Mouse (Mus musculus) forebrain, embryonic 13.5 days (tissue): ENCODE data around the gene Btbd35f21. TPM values are rescaled to one million over a fixed set of nuclear protein-coding genes. Genes with fewer than 3 reads are reported as not detected.
"Not testable (repeated sequence)": the region's sequence is repeated elsewhere in the genome, so short reads cannot be mapped to it uniquely, and the experiment has no call there.

Experiments used
- ATAC-seq: fragments of 200-750 bp; cut with Nextera tagmentation; 2 replicates; pipeline ENCODE4 v1.8.0; 2017
- H3K27ac ChIP-seq: fragments of 300-500 bp; sonication (generic); 2 replicates; pipeline ENCODE4 v1.5.1; 2015; ENCODE audit warnings: inconsistent platforms, mild to moderate bottlenecking, moderate library complexity
- H3K27me3 ChIP-seq: fragments of 300-500 bp; sonication (generic); 2 replicates; pipeline ENCODE4 v1.6.1; 2015; ENCODE audit warnings: mild to moderate bottlenecking, inconsistent platforms
- H3K36me3 ChIP-seq: fragments of 300-500 bp; sonication (generic); 2 replicates; pipeline ENCODE4 v1.6.1; 2015; ENCODE audit warnings: mild to moderate bottlenecking, inconsistent platforms; ENCODE audit not compliant: poor library complexity, severe bottlenecking
- H3K4me1 ChIP-seq: fragments of 300-500 bp; sonication (generic); 2 replicates; pipeline ENCODE4 v1.6.1; 2015; ENCODE audit warnings: inconsistent platforms
- H3K4me2 ChIP-seq: fragments of 300-500 bp; sonication (generic); 2 replicates; pipeline ENCODE4 v1.6.1; 2015; ENCODE audit warnings: inconsistent platforms, mild to moderate bottlenecking, moderate library complexity
- H3K4me3 ChIP-seq: fragments of 300-500 bp; sonication (generic); 2 replicates; pipeline ENCODE4 v1.5.1; 2015; ENCODE audit warnings: mild to moderate bottlenecking, inconsistent platforms
- H3K9ac ChIP-seq: fragments of 300-500 bp; sonication (generic); 2 replicates; pipeline ENCODE4 v1.6.1; 2015; ENCODE audit warnings: mild to moderate bottlenecking, inconsistent platforms
- H3K9me3 ChIP-seq: fragments of 300-500 bp; sonication (generic); replicated peaks from 2 replicates; pipeline ENCODE4 v1.6.1; 2016; ENCODE audit warnings: inconsistent platforms
- WGBS: fragments of 180-500 bp; shearing (Covaris S2); methylation state at CpG from one replicate; pipeline ENCODE4 v1.1.7; 2015; 5-methylcytosine and 5-hydroxymethylcytosine counted together
- polyA plus RNA-seq: library from polyadenylated mRNA; unstranded; fragments of >200 nt; fragmentation: Nextera tagmentation; extraction: Ambion mirVana; gene quantifications from 2 replicates; pipeline ENCODE4 v1.2.1, GENCODE M21; 2015

Btbd35f21 gene
- polyA plus RNA-seq, result not detected in 2 replicates

DNA sequence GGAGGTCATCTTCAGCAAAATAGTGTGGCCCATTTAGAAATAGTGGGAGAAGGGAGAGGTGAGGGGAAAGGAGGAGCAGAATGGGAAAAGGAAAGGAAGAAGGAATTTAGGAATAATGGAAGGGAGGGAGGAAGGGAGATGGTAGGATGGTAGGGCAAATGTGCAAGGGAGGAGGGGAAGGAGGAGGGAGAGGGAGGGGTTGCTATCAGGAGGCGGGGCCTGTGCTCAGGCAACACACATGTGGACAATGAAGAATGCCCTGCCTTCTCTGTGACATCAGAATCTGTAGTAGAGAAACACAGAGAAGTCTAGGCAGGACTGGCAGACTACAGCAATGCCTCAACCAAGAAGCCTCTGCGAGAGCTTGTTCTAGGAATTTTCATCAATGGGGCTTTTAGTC is at the start of gene Btbd35f21:
Gene Btbd35f21 (plus strand): TSS at position 301 of the 400 bp plus-strand sequence.
- not testable (repeated sequence) for H3K27ac ChIP-seq, H3K9ac ChIP-seq, H3K9me3 ChIP-seq, ATAC-seq, H3K4me3 ChIP-seq, H3K27me3 ChIP-seq, H3K36me3 ChIP-seq, H3K4me1 ChIP-seq, H3K4me2 ChIP-seq
- WGBS, result 83% methylated on average over 1 of the region's 2 CpGs

Other genes with a start within 250 kb of the Btbd35f21 start
- gene Btbd35f1, start 166.1 kb upstream of the Btbd35f21 start, polyA plus RNA-seq, result not detected in 2 replicates
- gene Gm5926, start 75.4 kb upstream of the Btbd35f21 start, polyA plus RNA-seq, result not detected in 2 replicates
- gene Btbd35f30, start 168.5 kb downstream of the Btbd35f21 start, polyA plus RNA-seq, result not detected in 2 replicates
- gene Gm21789, start 215.7 kb downstream of the Btbd35f21 start, polyA plus RNA-seq, result not detected in 2 replicates
- not detected in 2 replicates for gene Btbd35f5, start 247.8 kb downstream of the Btbd35f21 start, polyA plus RNA-seq